Mouse (Mus musculus) mesoderm, embryonic 11.5 days (tissue): Measurements from ENCODE around the gene Mat1a.
A peak's percentile ranks its signal among the peaks of the same experiment; 100 is the strongest.

Experiments used
- DNase-seq: peaks from one replicate; pipeline ENCODE4 v3.0.0-alpha.2; 2012; ENCODE audit warnings: low read depth, low spot score

The Mat1a gene

DNA sequence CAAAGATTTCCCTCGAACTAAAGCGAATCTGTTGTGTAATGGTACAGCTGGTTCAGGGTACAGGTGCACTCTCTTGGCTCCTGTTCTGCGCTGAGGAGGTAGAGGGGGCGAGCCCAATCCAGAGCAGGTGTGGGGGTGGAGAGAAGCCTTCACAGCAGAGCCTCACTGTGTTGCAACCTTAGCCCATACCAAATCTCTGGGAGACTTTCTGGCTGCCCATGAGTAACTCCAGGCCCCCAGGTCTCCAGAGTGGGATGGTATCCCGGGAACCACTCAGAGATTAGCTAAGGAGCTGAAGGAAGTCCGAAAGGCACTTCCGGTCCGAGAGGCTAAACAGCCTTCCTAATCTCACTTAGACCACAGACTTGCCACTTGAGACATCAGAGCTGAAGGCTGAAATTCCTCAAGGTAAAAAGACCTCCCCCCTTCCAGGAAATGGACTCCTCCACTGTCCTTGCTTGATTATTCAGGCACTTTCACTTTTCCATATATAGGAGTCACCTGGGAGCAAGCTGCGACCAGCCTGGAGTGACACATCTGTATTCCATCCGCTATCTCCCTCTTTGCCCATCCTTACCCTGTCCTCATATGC, at the start of gene Mat1a:
Gene Mat1a (plus strand): TSS at position 183 of the 592 bp plus-strand sequence.
- DNase-seq: no peak

DNA sequence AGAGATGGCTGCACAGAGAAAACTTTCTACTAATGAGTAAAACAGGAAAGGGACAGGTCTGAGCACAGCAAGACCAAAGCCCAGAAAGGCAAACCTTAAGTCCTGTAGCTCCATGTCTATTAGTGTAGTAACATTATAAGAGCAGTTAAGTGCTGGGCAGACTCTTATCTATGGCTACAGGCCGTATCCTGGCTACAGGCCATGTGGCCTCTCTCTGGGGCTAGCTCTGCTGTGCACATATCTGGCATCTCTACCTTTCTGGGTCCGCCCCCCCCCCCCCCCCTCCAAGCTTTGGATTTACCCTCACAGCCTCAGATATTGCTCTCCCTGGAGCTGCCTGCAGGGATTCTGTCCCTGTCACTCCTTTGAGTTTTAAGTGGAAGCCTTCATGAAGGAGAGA, 39.7 kb upstream of the Mat1a start:
- no peak for DNase-seq

- no peak for DNase-seq
Observed at GRCm38 (mm10) chr14:41066416-41066815, 38.4 kb upstream of the Mat1a start.

- no peak for DNase-seq
Observed at GRCm38 (mm10) chr14:41069108-41069507, 35.7 kb upstream of the Mat1a start, which contains the start of gene Dydc2. Gene Dydc2, minus strand, starts transcription at chr14:41069208.

DNA sequence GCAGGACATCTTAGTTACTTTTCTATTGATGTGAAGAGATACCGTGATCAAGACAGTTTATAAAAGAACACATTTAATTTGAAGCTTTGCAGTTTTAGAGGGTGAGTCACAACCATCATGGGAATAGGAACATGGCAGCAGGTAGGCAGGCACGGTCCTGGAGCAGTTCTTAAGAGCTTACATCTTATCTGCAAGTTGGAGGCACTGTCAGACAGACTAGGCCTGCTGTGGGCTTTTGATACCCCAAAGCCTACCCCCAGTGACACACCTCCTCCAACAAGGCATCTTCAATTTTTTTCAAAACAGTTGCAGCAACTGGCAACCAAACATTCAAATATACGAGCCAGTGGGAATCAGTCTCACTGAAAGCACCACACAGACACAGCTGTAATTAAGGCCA, 34.5 kb upstream of the Mat1a start:
- DNase-seq: no peak

- DNase-seq: peak; percentile 82
Observed at GRCm38 (mm10) chr14:41072229-41072943, 32.4 kb upstream of the Mat1a start, which contains the start of gene Dydc1. Gene Dydc1, plus strand, starts transcription at chr14:41072911.

DNA sequence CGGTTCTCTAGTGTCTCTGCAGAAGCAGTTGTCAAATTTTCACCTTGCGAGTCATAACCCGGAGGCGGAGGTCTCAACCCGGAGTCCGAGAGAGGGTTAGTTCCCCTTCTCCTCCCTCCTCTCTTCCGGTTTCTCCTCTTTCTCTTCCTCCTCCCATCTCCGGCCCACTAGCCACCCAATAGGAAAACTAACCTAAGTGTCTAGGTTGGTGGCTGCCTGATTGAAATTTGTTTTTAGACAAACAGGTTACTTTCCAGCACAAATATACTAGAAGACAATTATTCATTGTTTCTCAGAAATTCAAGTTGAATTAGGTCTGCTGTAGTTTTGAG, 31.9 kb upstream of the Mat1a start:
- DNase-seq: no peak

DNA sequence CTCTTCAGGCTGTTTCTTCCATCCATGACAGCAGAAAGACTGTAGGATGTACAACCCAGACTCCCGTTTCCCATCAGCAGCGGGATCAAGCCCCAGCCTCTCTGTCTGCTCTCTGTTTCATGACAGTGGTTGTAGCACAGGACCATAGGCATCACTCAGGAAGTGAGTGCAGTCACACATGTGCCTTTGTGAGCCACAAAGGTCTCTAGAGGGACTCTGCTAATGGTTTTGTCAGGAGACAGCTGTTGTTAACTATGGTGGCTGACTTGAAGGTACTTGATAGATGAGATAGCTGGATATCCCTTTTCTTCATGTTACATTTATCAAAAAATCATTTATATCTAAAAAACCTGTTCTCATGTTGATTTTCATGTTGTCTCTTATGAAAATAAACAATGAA, 22.4 kb upstream of the Mat1a start:
- no peak for DNase-seq

GRCm38 (mm10) chr14:41087509-41087908, 17.3 kb upstream of the Mat1a start:
- DNase-seq: peak; percentile 11

DNA sequence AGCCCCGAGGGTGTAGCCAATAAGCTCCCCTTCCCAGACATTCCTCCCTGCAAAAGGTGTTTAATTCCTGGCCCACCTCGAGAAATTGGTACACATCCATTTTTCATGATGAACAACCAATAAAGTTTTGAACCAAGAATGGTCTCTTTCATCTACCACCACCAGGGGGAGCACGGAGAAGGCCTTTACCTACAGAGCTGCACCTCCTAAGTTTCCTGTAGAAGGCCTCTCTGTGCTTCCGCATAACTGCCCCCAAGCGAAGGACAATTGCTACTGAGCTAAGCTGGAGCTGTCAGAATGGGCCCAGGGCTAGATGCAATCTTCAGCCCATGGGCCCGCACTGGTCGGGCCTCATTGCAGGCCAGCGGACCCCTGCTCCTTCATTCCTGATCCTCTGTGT, 14.1 kb upstream of the Mat1a start:
- DNase-seq: peak; percentile 15

DNA sequence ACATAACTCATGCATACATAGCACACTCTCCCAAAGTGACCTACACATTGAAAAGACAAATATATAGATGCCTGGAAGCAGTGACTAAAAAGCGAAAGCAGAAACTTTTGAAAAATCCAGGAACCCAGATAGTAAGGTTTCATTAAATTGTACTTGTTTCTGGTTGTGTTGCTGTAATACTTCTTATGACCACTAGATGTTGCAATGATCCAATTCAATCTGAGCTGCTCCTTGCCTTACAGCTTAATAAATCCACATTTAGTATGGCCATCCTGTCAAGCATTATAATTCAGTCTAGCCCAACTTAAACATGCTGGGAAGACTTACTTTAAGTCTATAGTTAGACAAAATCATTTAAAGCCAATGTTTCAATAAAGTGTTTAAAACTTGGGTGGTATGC, 10.7 kb upstream of the Mat1a start:
- no peak for DNase-seq

- DNase-seq: no peak
Observed at GRCm38 (mm10) chr14:41096296-41096860, 8.5 kb upstream of the Mat1a start.

DNA sequence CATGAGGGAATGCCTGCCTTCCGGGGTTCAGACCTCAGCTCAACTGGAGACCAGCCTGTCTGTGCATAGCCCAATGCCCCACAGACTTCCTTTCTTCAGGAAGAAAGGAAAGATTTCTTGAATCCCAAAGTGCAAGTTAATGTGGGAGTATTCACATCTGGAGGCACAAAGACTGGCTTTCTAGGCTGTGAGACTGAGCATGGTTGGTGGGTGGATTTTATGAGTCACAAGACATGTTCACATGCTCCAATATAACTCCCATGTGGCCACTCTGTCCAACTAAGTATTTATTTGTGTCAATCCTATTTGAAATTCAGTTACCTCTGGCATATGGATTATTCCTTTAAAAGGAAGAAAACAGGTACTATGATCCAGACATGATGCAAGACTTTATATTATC, 6.1 kb upstream of the Mat1a start:
- no peak for DNase-seq

DNA sequence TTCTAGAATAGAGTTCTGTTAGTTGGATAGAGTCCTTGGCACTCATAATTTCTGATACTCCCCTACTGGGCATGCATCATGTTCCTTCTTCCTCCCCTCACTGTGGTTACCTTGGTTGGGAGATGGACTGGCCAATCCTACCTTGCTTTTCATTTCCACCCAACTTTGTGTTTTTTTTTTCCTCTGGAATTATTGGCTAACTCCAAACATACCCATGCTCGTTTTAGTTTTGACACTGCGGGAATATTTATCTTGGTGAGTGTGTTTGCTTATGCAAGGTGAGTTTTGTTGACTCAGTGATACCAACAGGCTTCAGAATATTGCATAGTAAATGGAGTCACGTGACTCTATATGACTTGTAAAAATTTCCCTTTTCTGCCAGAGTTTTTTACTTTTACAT, 4.1 kb upstream of the Mat1a start:
- DNase-seq: no peak

DNA sequence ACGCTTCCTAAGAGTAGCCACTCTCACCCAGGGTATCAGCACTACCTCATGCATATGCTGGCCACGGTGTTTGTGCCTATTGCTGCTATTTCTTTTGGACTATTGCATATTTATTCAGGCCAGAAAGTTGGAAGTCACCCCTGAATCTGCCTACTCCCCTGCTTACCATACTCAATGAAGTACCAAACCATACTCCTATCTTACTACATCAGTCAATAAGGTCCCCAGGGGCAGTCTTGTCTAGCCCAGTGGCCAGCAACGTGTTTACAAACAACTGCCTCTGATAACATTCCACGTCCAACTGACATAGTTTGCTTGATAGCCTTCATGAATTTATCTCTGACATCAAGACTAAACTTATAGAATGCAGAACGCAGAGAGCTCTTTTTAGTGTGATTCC, 3.6 kb upstream of the Mat1a start:
- DNase-seq: no peak

GRCm38 (mm10) chr14:41102269-41102668, 2.6 kb upstream of the Mat1a start:
- DNase-seq: no peak

- no peak for DNase-seq
Observed at GRCm38 (mm10) chr14:41111031-41111668, 6.3 kb downstream of the Mat1a start.

DNA sequence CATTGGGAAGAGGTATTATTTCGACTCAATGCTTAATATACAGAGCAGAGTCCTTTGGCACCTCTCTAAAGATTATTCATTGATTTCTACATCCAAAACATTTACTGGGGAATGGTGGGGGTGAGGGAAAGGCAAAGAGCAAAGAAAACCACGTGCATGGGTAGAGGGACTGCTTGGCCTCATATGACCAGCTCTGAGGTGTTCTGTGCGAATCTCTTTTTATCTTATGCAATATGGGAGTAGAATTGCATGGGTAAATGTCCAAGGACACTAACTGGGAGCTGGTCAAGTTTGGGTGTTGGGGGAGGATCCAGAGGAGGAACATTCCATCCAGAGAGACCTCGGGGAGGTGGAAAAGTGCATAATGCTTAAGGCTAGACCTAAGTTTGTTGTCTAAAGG, 8.1 kb downstream of the Mat1a start:
- no peak for DNase-seq

DNA sequence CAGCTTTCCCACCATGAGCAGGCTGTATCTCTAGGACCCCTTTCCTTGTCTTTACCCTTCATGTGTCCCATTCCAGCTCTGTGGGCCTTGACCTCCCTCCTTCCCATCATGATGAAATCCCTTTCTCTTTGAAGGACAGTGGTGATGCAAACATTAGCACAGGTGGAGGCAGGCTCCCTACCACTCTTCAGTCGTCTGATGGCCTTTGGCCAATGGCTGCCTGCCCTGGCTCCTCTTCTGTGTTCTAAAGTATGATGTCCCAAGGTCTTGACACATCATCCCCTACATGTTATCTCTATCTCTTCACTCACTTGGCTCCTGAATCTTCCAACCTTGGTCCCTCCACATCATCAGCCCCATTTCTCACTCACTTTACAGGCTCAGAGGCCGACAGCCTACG, 11.4 kb downstream of the Mat1a start:
- DNase-seq: no peak

- DNase-seq: no peak
Observed at GRCm38 (mm10) chr14:41124683-41125082, 19.8 kb downstream of the Mat1a start.

DNA sequence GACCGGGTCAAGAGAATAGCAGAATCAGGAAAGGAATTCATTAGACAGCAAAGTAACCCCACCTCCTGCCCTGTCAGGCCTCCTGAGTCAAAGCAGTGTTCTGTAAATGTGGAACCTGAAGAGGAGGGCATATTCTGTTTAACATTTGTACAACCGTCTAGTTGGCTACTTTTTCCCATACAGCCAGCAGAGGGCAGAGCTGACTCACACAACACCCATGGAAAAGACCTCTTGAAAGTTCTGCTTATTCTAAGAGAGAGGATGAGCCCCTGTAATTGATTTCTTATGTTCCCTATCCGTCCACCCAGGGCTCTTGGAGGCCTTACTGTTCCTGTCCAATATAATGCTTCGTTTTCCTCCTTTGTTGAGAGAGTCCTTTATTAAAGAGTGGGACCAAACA, 23.2 kb downstream of the Mat1a start:
- peak; percentile 30 for DNase-seq

- DNase-seq: no peak
Observed at GRCm38 (mm10) chr14:41131540-41131939, 26.7 kb downstream of the Mat1a start, which contains the start of gene Sftpa1. Gene Sftpa1, plus strand, starts transcription at chr14:41131782.

- no peak for DNase-seq
Observed at GRCm38 (mm10) chr14:41137006-41137405, 32.2 kb downstream of the Mat1a start.
